Mouse (Mus musculus) adrenal gland, adult 18-20 months (tissue): ENCODE measurements around the gene Rpl13. TPM values are rescaled to one million over a fixed set of nuclear protein-coding genes. Genes with fewer than 3 reads are reported as not detected.

Source experiments
- DNase-seq, 2 experiments: peaks; one replicate each; pipeline ENCODE4 v3.0.0; 2021 to 2022; ENCODE audit warnings: low spot score in 2 of 2
- microRNA-seq, 2 experiments: library from miRNA; unstranded; fragments of <30 nt; microRNA quantifications; one replicate each; pipeline ENCODE4 v1.2.0; 2021; ENCODE audit warnings: borderline number of aligned reads in 2 of 2
- total RNA-seq, 2 experiments: library from RNA; stranded (reverse); gene quantifications; 1 replicate in 1 of 2; 2 replicates in 1 of 2; pipeline ENCODE4 v1.2.3; 2021

Gene Rpl13
- total RNA-seq, 2 experiments from 2014 or later, result 629 to 647 TPM

- peak; percentile 58 to 87 for DNase-seq
Measured at GRCm38 (mm10) chr8:123141741-123142462, 39.8 kb downstream of the Rpl13 start.

- peak in 1 of 2 experiments; percentile 44 for DNase-seq
Measured at GRCm38 (mm10) chr8:123145279-123145678, 43.1 kb downstream of the Rpl13 start.

- DNase-seq, result no peak
Measured at GRCm38 (mm10) chr8:123146390-123146789, 44.2 kb downstream of the Rpl13 start.

DNA sequence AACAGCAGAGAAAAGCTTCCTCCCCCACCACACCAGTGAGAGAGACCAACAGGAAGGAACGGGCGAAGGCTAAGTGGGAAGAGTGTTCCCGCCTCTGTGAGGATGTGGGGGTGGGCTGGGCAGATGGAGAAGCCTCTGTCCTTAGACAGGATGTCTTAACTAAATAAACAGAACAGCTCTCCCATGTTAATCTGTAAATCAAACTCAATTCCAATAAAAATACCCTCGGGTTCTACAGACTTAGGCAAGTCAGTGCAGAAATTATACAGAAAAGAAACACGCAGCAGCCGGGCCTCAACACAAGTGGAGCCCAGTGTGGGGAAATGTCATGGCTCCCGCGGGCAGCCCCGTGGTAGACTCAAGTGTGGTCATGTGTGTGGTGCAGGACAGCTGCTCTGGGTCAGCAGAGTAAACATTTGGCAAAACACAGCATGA is 48.6 kb downstream of the Rpl13 start:
- DNase-seq, result no peak

Small RNA genes lying within 50 kb of the gene (microRNA-seq; reads per million reads assigned to microRNA genes)
- 0 reads per million in 2 experiments for gene Mir7079
- 3.7 to 4.7 reads per million in 2 experiments for gene Mir7080

Other genes with a start within 250 kb of the Rpl13 start
- gene Ankrd11, start 60.1 kb upstream of the Rpl13 start, total RNA-seq, result 10 to 100 TPM; 69.1 to 93.7 TPM
- gene Spg7, start 39.4 kb upstream of the Rpl13 start, total RNA-seq, result 10 to 100 TPM; 86.9 to 88.3 TPM
- 1 to 10 TPM; 4.7 to 6.6 TPM for gene Cpne7, start 15.0 kb downstream of the Rpl13 start, total RNA-seq
- 10 to 100 TPM in 1 of 2 experiments, 1 to 10 TPM in 1; 9.2 to 12.2 TPM for gene Sult5a1, start 56.0 kb downstream of the Rpl13 start, total RNA-seq
- gene Dpep1, start 83.9 kb downstream of the Rpl13 start, total RNA-seq, result 10 to 100 TPM; 45.0 to 48.5 TPM
- gene Chmp1a, start 110.4 kb downstream of the Rpl13 start, total RNA-seq, result 10 to 100 TPM; 79.3 to 86.2 TPM
- 1 to 10 TPM; 3.4 to 3.6 TPM for gene Spata33, start 110.5 kb downstream of the Rpl13 start, total RNA-seq
- 10 to 100 TPM; 49.6 to 62.2 TPM for gene Cdk10, start 122.5 kb downstream of the Rpl13 start, total RNA-seq
- gene Spata2l, start 133.9 kb downstream of the Rpl13 start, total RNA-seq, result 10 to 100 TPM; 10.5 to 14.2 TPM
- 10 to 100 TPM; 21.6 to 23.5 TPM for gene Zfp276, start 151.8 kb downstream of the Rpl13 start, total RNA-seq
- gene Vps9d1, start 152.0 kb downstream of the Rpl13 start, total RNA-seq, result 10 to 100 TPM; 20.3 to 24.0 TPM
- gene Fanca, start 216.2 kb downstream of the Rpl13 start, total RNA-seq, result 1 to 10 TPM; 1.2 to 4.2 TPM
- gene Spire2, start 230.4 kb downstream of the Rpl13 start, total RNA-seq, result 1 to 10 TPM; 1.7 to 3.1 TPM